Mouse (Mus musculus): ENCODE measurements at regions not wholly inside any gene's neighbourhood (a gene's known extent, or its start where the extent isn't known, plus 50 kb on each side); places are given as distances from the start of the nearest gene placed in this dataset.

GRCm38 (mm10) chr19:14035371-14035770, 122.0 kb downstream of the Olfr1505 start:
- no peak for ATAC-seq (replicated peaks in 1 of 2; ENCODE audit: insufficient read depth in 1 of 2, low FRiP score in 2 of 2, low TSS enrichment in 1 of 2, low read depth in 1 of 2, poor library complexity in 2 of 2, severe bottlenecking in 2 of 2)

GRCm38 (mm10) chr19:14035785-14036184, 122.5 kb downstream of the Olfr1505 start:
- no peak for ATAC-seq (replicated peaks in 1 of 2; ENCODE audit: insufficient read depth in 1 of 2, low FRiP score in 2 of 2, low TSS enrichment in 1 of 2, low read depth in 1 of 2, poor library complexity in 2 of 2, severe bottlenecking in 2 of 2)

GRCm38 (mm10) chr19:14036750-14037149, 123.4 kb downstream of the Olfr1505 start:
- no peak for ATAC-seq (replicated peaks in 1 of 2; ENCODE audit: insufficient read depth in 1 of 2, low FRiP score in 2 of 2, low TSS enrichment in 1 of 2, low read depth in 1 of 2, poor library complexity in 2 of 2, severe bottlenecking in 2 of 2)

DNA sequence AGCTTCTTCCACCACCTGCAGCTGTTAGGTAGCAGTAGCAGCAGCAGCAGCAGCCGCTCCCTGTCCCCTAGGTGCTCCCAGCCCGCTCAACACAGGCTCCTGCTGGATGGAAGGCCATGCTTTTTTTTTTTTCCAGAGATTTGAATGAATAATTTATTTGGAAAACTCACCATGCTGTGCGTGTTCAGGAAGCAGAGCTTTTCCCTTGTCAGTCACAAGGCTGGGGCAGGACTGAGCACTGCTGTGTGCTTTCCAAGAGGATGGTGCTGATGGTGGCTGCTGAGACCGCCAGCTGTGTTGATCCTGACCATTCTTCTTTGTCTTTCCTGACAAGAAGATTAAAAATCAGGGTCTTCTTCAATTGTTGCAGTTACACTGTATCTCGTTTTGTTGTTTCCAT, 129.4 kb downstream of the Olfr1505 start:
- ATAC-seq (replicated peaks in 1 of 2; ENCODE audit: insufficient read depth in 1 of 2, low FRiP score in 2 of 2, low TSS enrichment in 1 of 2, low read depth in 1 of 2, poor library complexity in 2 of 2, severe bottlenecking in 2 of 2) = no peak

- no peak for ATAC-seq (replicated peaks in 1 of 2; ENCODE audit: insufficient read depth in 1 of 2, low FRiP score in 2 of 2, low TSS enrichment in 1 of 2, low read depth in 1 of 2, poor library complexity in 2 of 2, severe bottlenecking in 2 of 2)
These were observed 132.1 kb downstream of the Olfr1505 start for GRCm38 (mm10) chr19:14045456-14045855.

DNA sequence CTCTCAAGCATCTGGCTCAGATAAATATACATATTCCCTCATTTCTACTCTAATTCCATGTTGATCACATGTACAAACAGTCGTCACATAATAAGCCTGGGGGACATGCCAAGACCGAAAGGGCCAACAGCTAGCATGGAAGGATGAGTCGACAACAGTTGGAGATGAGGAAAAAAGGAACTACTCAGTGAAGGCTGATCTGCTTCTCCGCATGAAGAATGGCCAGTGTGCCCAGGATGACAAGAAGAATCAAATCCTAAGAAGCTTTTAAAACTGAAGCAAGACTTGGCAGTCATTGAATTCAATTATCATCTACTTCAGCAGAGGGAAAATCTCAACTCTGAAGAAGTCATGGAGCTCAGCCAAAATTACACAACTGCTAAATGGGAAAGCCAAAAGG, 138.7 kb downstream of the Olfr1505 start:
- ATAC-seq (replicated peaks in 1 of 2; ENCODE audit: insufficient read depth in 1 of 2, low FRiP score in 2 of 2, low TSS enrichment in 1 of 2, low read depth in 1 of 2, poor library complexity in 2 of 2, severe bottlenecking in 2 of 2) = no peak

DNA sequence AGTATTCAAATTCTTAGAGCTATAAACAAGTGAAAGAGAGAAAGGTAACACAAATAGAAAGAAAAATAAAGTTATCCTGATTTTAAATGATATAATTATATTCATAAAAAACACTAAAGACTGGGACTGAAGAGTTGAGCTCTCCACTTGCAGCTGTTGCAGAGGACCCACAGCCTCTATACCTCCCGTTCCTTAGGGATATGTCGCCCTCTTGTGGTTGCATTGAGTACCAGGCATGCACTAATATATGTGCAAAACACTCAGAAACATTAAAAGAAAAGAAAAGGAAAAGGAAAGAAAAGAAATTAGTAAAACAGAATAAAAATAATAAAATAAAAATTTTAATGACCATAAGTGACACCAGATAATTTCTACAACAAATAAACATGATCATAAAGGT, 167.2 kb downstream of the Olfr1505 start:
- ATAC-seq (replicated peaks in 1 of 2; ENCODE audit: insufficient read depth in 1 of 2, low FRiP score in 2 of 2, low TSS enrichment in 1 of 2, low read depth in 1 of 2, poor library complexity in 2 of 2, severe bottlenecking in 2 of 2) = 0 out of 4 replicates have a peak, but pooled peaks have one; percentile 58 to 59

DNA sequence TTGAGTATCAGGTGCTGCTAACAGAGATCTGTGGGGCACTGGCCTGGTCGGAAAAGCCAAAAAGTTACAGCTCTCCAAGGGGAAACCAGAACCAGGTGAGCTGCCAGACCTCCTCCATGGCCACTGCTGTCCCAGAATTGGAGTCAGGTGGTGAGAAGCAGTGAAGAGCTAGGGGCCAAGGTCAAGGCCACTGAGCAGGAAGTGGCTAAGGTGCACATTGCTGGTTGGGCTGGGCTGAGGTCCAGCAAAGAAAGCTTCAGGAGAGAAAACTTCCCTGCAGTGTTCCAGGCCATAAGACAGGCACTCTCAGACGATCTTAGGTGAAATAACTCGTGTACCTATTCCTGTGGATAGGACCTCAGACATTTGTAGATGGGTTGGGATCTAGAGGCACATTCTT, 171.4 kb downstream of the Olfr1505 start:
- no peak for ATAC-seq (replicated peaks in 1 of 2; ENCODE audit: insufficient read depth in 1 of 2, low FRiP score in 2 of 2, low TSS enrichment in 1 of 2, low read depth in 1 of 2, poor library complexity in 2 of 2, severe bottlenecking in 2 of 2)

DNA sequence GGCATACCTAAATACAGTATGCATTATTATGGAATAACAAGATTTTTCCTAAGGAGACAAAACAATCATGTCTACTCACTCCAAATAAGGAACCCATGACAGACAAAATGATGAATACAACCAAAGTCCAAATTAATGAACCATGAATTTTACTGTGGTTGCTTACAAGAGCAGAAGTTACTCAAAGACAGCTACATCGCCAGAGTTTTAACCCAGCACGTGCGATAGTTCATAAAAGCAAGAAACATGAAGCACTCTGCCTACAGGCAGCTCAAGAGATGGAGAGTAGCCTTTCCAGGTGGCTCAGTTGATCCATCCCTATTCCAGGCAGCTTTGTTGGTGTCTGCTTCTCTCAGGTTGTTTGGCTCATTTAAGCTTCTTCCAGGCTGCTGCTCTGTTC, 176.8 kb downstream of the Olfr1505 start:
- ATAC-seq (replicated peaks in 1 of 2; ENCODE audit: insufficient read depth in 1 of 2, low FRiP score in 2 of 2, low TSS enrichment in 1 of 2, low read depth in 1 of 2, poor library complexity in 2 of 2, severe bottlenecking in 2 of 2) = no peak

GRCm38 (mm10) chr19:14094191-14094590, 180.9 kb downstream of the Olfr1505 start:
- ATAC-seq (replicated peaks in 1 of 2; ENCODE audit: insufficient read depth in 1 of 2, low FRiP score in 2 of 2, low TSS enrichment in 1 of 2, low read depth in 1 of 2, poor library complexity in 2 of 2, severe bottlenecking in 2 of 2) = no peak

DNA sequence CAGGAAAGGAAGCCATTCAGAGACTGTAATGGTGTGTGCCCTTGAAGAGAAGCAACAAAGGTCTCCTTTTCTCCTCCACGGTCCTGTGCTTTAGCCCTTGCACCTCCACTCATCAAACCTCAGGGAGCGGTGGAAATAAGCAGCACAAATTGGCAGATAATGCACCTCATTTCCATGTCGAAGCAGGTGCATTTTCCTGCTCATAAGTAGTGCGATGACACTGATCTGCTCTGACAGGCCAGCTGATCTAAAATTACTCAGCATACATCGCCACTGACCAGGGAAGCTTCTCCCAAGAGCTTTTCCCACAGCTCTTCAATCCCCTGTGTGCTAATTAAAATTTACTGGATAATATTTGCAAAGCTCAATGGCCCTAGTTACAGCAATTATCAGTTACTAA, 182.9 kb downstream of the Olfr1505 start:
- ATAC-seq (replicated peaks in 1 of 2; ENCODE audit: insufficient read depth in 1 of 2, low FRiP score in 2 of 2, low TSS enrichment in 1 of 2, low read depth in 1 of 2, poor library complexity in 2 of 2, severe bottlenecking in 2 of 2) = no peak

- no peak for ATAC-seq (replicated peaks in 1 of 2; ENCODE audit: insufficient read depth in 1 of 2, low FRiP score in 2 of 2, low TSS enrichment in 1 of 2, low read depth in 1 of 2, poor library complexity in 2 of 2, severe bottlenecking in 2 of 2)
These were observed 195.8 kb downstream of the Olfr1505 start for GRCm38 (mm10) chr19:14109091-14109490.

- no peak for ATAC-seq (replicated peaks in 1 of 2; ENCODE audit: insufficient read depth in 1 of 2, low FRiP score in 2 of 2, low TSS enrichment in 1 of 2, low read depth in 1 of 2, poor library complexity in 2 of 2, severe bottlenecking in 2 of 2)
These were observed 210.2 kb downstream of the Olfr1505 start for GRCm38 (mm10) chr19:14123348-14124113.

DNA sequence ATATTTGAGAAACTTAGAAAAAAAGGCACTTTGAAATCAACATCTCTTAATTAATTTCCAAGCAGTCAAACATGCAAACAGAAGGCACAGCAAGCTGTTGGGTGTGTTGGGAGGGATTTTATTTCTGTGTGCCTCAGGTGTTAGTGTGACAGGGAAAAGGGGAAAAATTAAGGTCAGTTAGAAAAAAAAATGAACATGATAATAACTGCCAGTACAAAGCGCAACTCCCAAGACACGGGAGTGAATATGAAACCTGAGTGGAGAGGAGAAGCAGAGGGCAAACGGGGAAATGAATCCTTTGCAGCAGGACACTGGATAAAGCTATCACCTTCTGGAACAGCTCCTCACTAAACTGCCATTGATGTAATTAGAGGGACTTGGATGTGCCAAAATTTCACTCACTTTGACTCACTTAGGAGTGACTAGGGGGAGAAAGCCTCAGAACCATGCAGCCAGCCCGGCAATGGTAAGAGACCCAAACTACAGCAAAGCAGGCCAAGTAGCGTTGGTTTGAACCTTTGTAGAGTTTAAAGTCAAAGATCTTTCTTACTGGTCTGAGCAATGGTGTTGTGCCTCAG, 211.0 kb downstream of the Olfr1505 start:
- no peak for ATAC-seq (replicated peaks in 1 of 2; ENCODE audit: insufficient read depth in 1 of 2, low FRiP score in 2 of 2, low TSS enrichment in 1 of 2, low read depth in 1 of 2, poor library complexity in 2 of 2, severe bottlenecking in 2 of 2)

DNA sequence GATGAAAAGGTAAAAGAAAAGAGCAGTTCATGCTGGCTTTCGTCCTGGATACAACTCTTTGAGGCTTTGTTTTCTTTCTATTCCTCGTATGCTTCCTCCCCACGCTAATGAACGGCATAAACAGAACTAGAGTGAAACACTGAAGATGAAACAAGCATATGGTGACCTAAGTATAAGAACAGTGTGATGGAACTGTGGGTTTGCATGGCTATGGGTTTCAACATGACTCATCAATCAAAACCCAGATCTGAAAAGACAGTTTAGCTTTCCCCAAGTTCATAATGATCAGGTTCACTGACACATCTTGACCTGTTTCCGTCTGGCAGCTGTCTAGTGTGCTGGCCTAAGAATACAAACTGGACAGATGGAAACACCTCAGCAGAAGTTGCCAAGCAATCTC, 211.7 kb downstream of the Olfr1505 start:
- ATAC-seq (replicated peaks in 1 of 2; ENCODE audit: insufficient read depth in 1 of 2, low FRiP score in 2 of 2, low TSS enrichment in 1 of 2, low read depth in 1 of 2, poor library complexity in 2 of 2, severe bottlenecking in 2 of 2) = no peak

DNA sequence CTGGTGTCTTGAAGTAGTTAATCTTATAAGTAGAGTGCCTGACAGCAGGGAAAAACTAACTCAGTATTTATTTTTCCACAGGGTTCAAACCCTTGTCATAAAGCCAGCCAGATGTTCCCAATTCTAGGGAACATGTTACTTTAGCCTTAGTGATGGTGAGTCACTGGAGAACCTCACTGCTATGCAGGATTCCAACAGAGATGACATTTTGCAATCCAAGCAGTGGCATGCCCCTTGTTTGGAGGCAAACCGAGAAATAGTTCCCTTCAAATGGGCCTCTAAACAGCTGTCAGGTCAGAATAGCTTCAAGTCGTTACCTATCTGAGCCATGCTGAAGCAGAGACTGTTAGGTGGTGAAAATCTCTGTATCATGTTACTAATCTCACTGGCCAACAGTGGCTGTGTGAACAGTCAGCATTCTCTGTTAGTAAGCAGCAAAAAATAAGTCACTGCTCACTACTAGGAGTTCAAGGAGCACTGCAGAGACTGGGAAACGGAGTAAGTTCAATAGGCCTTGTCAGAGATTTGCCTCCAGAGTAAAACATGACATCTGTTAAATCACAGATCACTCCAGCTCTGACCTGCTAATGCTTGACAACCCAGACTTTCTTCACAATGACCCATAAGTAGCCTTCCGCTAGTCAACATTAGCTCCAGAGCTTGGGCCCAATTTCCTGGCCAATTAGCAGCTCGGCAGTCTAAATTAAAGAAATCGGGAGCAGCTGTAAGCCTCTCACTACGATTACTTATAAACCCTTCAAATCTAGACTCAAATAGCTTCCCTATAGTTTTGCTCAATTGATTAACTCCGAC, 215.3 kb downstream of the Olfr1505 start:
- no peak for ATAC-seq (replicated peaks in 1 of 2; ENCODE audit: insufficient read depth in 1 of 2, low FRiP score in 2 of 2, low TSS enrichment in 1 of 2, low read depth in 1 of 2, poor library complexity in 2 of 2, severe bottlenecking in 2 of 2)

DNA sequence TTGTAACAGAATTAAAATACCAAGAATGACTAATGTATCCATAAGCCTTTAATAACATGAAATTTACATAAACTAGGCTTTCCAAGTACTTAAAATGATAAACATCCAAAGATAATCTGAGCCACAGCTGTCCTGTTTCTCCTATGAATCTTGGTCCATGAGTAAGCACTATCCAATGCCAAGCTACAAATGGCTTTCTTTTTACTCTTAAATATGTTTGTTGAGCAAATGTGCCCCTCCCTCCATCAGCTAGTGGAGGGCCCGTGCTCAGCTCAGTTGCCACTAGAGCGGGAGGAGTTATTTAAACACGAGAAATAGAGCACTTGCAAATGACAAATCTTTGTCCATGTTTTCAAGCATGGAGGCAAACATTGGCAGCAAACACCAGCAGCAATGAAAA, 247.9 kb downstream of the Olfr1505 start:
- no peak for ATAC-seq (replicated peaks in 1 of 2; ENCODE audit: insufficient read depth in 1 of 2, low FRiP score in 2 of 2, low TSS enrichment in 1 of 2, low read depth in 1 of 2, poor library complexity in 2 of 2, severe bottlenecking in 2 of 2)

GRCm38 (mm10) chr19:14162773-14163172, 249.4 kb downstream of the Olfr1505 start:
- ATAC-seq (replicated peaks in 1 of 2; ENCODE audit: insufficient read depth in 1 of 2, low FRiP score in 2 of 2, low TSS enrichment in 1 of 2, low read depth in 1 of 2, poor library complexity in 2 of 2, severe bottlenecking in 2 of 2) = no peak

All from hematopoietic stem cell, adult 5-6 weeks (primary cell).